Mouse (Mus musculus) embryo, embryonic 11 days (tissue): ENCODE data around the gene Esyt2.
"Not testable (repeated sequence)": the region's sequence is repeated elsewhere in the genome, so short reads cannot be mapped to it uniquely, and the experiment has no call there.

Experiments
- DNase-seq: peaks from one replicate; pipeline ENCODE4 v3.0.0-alpha.2; 2015

Gene Esyt2

GRCm38 (mm10) chr12:116280653-116281364 lies at the start of gene Esyt2:
TSS of gene Esyt2 (plus strand) at chr12:116281196.
- DNase-seq: peak; percentile 98

GRCm38 (mm10) chr12:116231612-116232011 lies 49.4 kb upstream of the Esyt2 start:
- DNase-seq: no peak

- DNase-seq: no peak
Measured at GRCm38 (mm10) chr12:116232061-116232460, 48.9 kb upstream of the Esyt2 start.

- peak; percentile 1 for DNase-seq
Measured at GRCm38 (mm10) chr12:116235356-116235755, 45.6 kb upstream of the Esyt2 start.

- no peak for DNase-seq
Measured at GRCm38 (mm10) chr12:116236658-116237057, 44.3 kb upstream of the Esyt2 start.

- no peak for DNase-seq
Measured at GRCm38 (mm10) chr12:116238370-116238769, 42.6 kb upstream of the Esyt2 start.

- no peak for DNase-seq
Measured at GRCm38 (mm10) chr12:116238803-116239202, 42.2 kb upstream of the Esyt2 start.

GRCm38 (mm10) chr12:116244601-116245000 lies 36.4 kb upstream of the Esyt2 start:
- DNase-seq: no peak

- DNase-seq: no peak
Measured at GRCm38 (mm10) chr12:116254652-116255051, 26.3 kb upstream of the Esyt2 start.

- DNase-seq: no peak
Measured at GRCm38 (mm10) chr12:116255636-116256035, 25.4 kb upstream of the Esyt2 start.

GRCm38 (mm10) chr12:116258321-116258720 lies 22.7 kb upstream of the Esyt2 start:
- no peak for DNase-seq

- peak; percentile 95 for DNase-seq
Measured at GRCm38 (mm10) chr12:116262555-116263341, 18.2 kb upstream of the Esyt2 start, which contains the start of gene Wdr60. TSS of gene Wdr60 (minus strand) at chr12:116263022.

- no peak for DNase-seq
Measured at GRCm38 (mm10) chr12:116264756-116265155, 16.2 kb upstream of the Esyt2 start.

GRCm38 (mm10) chr12:116265275-116265674 lies 15.7 kb upstream of the Esyt2 start:
- no peak for DNase-seq

- no peak for DNase-seq
Measured at GRCm38 (mm10) chr12:116269450-116269849, 11.5 kb upstream of the Esyt2 start.

- no peak for DNase-seq
Measured at GRCm38 (mm10) chr12:116270538-116270937, 10.5 kb upstream of the Esyt2 start.

GRCm38 (mm10) chr12:116271071-116271470 lies 9.9 kb upstream of the Esyt2 start:
- DNase-seq: no peak

- no peak for DNase-seq
Measured at GRCm38 (mm10) chr12:116273733-116274132, 7.3 kb upstream of the Esyt2 start.

- DNase-seq: not testable (repeated sequence)
Measured at GRCm38 (mm10) chr12:116275086-116275485, 5.9 kb upstream of the Esyt2 start, which contains the start of gene Gm11027. TSS of gene Gm11027 (plus strand) at chr12:116275386.

- DNase-seq: no peak
Measured at GRCm38 (mm10) chr12:116275631-116276030, 5.4 kb upstream of the Esyt2 start.

GRCm38 (mm10) chr12:116276961-116277360 lies 4.0 kb upstream of the Esyt2 start:
- no peak for DNase-seq

- no peak for DNase-seq
Measured at GRCm38 (mm10) chr12:116278541-116278940, 2.5 kb upstream of the Esyt2 start.

GRCm38 (mm10) chr12:116279181-116279580 lies 1.8 kb upstream of the Esyt2 start:
- DNase-seq: no peak

- no peak for DNase-seq
Measured at GRCm38 (mm10) chr12:116280149-116280652, 795 bp upstream of the Esyt2 start.
